Mouse (Mus musculus): ENCODE measurements around the gene Cfap20. TPM values are rescaled to one million over a fixed set of nuclear protein-coding genes. Genes with fewer than 3 reads are reported as not detected.
"Not testable (repeated sequence)": the region's sequence is repeated elsewhere in the genome, so short reads cannot be mapped to it uniquely, and the experiment has no call there.

Cfap20 gene
- polyA plus RNA-seq, 1 experiment from 2014 or later, result 138 TPM

DNA sequence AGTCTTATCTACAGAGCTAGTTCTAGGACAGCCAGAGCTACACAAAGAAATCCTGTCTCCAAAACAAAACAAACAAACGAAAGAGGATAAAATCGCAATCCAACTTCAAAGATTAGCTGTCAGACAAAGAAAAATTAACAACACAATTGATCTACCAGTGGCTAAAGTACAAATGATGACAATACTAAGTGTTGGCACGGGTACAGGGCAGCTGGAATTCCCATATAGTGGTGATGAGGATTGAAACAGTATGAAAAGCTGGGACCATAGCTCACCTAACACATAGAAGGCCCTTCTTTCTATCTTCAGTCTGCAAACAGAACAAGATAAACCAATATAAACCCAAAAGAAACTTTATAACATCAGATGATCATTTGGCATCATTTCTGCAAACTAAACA is 53.1 kb downstream of the Cfap20 start:
- 43% methylated on average over 3 of the region's 3 CpGs for WGBS
- H3K9ac ChIP-seq (replicated peaks; ENCODE audit: low read depth), result no peak overlapping the region
- H3K4me1 ChIP-seq (ENCODE audit: insufficient read depth, low read depth, low read length), result peaks cover 5% of the 10 kb centered on the region; the same call in 1 of the 2 replicates
- H3K27me3 ChIP-seq (replicated peaks; ENCODE audit: insufficient read depth, low read length), result no peaks in the 10 kb centered on the region
- no peak overlapping the region for H3K4me2 ChIP-seq (replicated peaks; ENCODE audit: low read depth, low read length)
- H3K9me3 ChIP-seq (ENCODE audit: low read length), result no peaks in the 10 kb centered on the region
- no peak overlapping the region for H3K4me3 ChIP-seq (ENCODE audit: low read depth, low read length)
- H3K27ac ChIP-seq (ENCODE audit: low read length), result no peak overlapping the region
- TF ChIP-seq CTCF (IDR thresholded peaks at IDR 0.05) (no peak), EP300 (IDR thresholded peaks at IDR 0.05) (no peak)
- ATAC-seq, result no peak
- no peak for DNase-seq (ENCODE audit: low spot score)
- no peaks in the 10 kb centered on the region for H3K36me3 ChIP-seq (ENCODE audit: insufficient read depth, low read length)

DNA sequence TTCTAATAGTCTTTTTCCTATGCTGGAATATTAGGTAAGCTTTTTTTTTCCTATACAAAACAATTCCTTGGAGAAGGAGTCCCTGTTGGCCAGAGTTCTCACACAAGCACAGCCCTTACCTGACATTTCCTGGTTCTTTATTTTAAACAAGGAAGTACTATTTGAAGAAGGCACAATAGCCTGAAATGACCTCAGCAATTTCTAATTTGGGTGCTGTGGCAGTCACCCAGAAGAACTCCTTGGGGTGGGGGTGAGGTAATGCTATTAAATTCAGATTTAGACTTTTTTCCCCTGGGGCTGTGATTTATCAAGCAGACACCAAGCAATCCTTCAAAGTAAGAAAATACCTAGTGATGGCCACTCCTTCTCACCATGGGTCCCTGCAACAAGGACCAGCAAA is 53.7 kb downstream of the Cfap20 start:
- DNase-seq (ENCODE audit: low spot score) (peak; percentile 74), ATAC-seq (no peak)
- Histone ChIP-seq H3K36me3 (ENCODE audit: insufficient read depth, low read length) (no peaks in the 10 kb centered on the region), H3K4me1 (ENCODE audit: insufficient read depth, low read depth, low read length) (peaks cover 5% of the 10 kb centered on the region; the same call in 1 of the 2 replicates), H3K27ac (ENCODE audit: low read length) (no peak overlapping the region), H3K4me3 (ENCODE audit: low read depth, low read length) (no peak overlapping the region), H3K9me3 (ENCODE audit: low read length) (no peaks in the 10 kb centered on the region), H3K27me3 (replicated peaks; ENCODE audit: insufficient read depth, low read length) (no peaks in the 10 kb centered on the region), H3K9ac (replicated peaks; ENCODE audit: low read depth) (no peak overlapping the region), H3K4me2 (replicated peaks; ENCODE audit: low read depth, low read length) (no peak overlapping the region)
- peak; percentile 60 for TF ChIP-seq EP300 (IDR thresholded peaks at IDR 0.05)
- TF ChIP-seq CTCF (IDR thresholded peaks at IDR 0.05), result no peak

DNA sequence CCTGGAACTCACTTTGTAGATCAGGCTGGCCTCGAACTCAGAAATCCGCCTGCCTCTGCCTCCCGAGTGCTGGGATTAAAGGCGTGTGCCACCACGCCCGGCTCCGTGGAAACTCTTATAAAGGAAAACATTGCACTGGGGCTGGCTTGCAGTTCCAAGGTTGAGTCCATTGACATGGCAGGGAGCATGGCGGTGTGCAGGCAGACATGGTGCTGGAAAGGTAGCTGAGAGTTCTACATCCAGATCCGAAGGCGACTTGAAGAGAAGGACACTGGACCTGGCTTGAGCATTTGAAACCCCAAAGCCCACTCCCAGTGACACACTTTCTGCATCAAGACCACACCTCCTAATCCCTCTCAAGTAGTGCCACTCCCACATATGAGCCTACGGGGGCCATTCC is 55.7 kb downstream of the Cfap20 start:
- 92% methylated on average over 11 of the region's 11 CpGs for WGBS
- not testable (repeated sequence) for H3K27ac ChIP-seq (ENCODE audit: low read length); DNase-seq (ENCODE audit: low spot score); H3K27me3 ChIP-seq (replicated peaks; ENCODE audit: insufficient read depth, low read length); H3K9me3 ChIP-seq (ENCODE audit: low read length); H3K9ac ChIP-seq (replicated peaks; ENCODE audit: low read depth); H3K36me3 ChIP-seq (ENCODE audit: insufficient read depth, low read length); ATAC-seq; H3K4me2 ChIP-seq (replicated peaks; ENCODE audit: low read depth, low read length); H3K4me1 ChIP-seq (ENCODE audit: insufficient read depth, low read depth, low read length); H3K4me3 ChIP-seq (ENCODE audit: low read depth, low read length)

DNA sequence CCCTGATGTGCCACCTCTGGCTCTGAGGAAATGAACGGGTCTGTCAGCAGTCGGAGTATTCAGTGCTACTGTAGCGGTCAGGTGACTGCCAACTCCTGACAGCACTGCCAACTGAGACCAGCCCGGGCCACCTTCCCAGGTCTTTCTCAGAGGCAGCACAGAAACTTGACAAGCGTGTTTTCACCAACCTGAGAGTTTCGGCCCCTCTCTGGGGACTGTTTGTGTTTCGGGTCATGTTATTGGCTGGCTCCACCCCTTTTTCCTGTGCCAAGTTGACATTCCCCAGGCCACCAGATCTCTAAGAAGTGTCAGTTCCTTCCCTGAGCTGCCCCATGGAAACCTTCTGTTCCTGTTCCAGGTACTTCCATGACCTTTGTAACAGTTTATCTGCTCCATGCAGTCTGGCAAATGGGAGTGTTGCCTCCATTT is 56.8 kb downstream of the Cfap20 start:
- no peak overlapping the region for H3K9ac ChIP-seq (replicated peaks; ENCODE audit: low read depth)
- H3K4me1 ChIP-seq (ENCODE audit: insufficient read depth, low read depth, low read length), result peaks cover 5% of the 10 kb centered on the region; the same call in 1 of the 2 replicates
- H3K27me3 ChIP-seq (replicated peaks; ENCODE audit: insufficient read depth, low read length), result no peaks in the 10 kb centered on the region
- H3K27ac ChIP-seq (ENCODE audit: low read length), result peak overlapping the region; percentile 84
- H3K9me3 ChIP-seq (ENCODE audit: low read length), result no peaks in the 10 kb centered on the region
- 0 out of 2 replicates have a peak overlapping the region, but pooled peaks have one; percentile 11 for H3K4me2 ChIP-seq (replicated peaks; ENCODE audit: low read depth, low read length)
- H3K36me3 ChIP-seq (ENCODE audit: insufficient read depth, low read length), result no peaks in the 10 kb centered on the region
- TF ChIP-seq CTCF (IDR thresholded peaks at IDR 0.05) (no peak), EP300 (IDR thresholded peaks at IDR 0.05) (peak; percentile 88)
- DNase-seq (ENCODE audit: low spot score), result peak; percentile 93
- H3K4me3 ChIP-seq (ENCODE audit: low read depth, low read length), result no peak overlapping the region
- 11% methylated on average over 7 of the region's 7 CpGs for WGBS
- peak; percentile 92 for ATAC-seq

- Histone ChIP-seq H3K27me3 (replicated peaks; ENCODE audit: insufficient read depth, low read length) (no peaks in the 10 kb centered on the region), H3K27ac (ENCODE audit: low read length) (peak overlapping the region; percentile 84), H3K9ac (replicated peaks; ENCODE audit: low read depth) (no peak overlapping the region), H3K9me3 (ENCODE audit: low read length) (no peaks in the 10 kb centered on the region), H3K36me3 (ENCODE audit: insufficient read depth, low read length) (no peaks in the 10 kb centered on the region), H3K4me1 (ENCODE audit: insufficient read depth, low read depth, low read length) (peaks cover 5% of the 10 kb centered on the region; the same call in 1 of the 2 replicates), H3K4me3 (ENCODE audit: low read depth, low read length) (no peak overlapping the region), H3K4me2 (replicated peaks; ENCODE audit: low read depth, low read length) (no peak overlapping the region)
- 49% methylated on average over 4 of the region's 4 CpGs for WGBS
- ATAC-seq (no peak), DNase-seq (ENCODE audit: low spot score) (no peak)
- no peak for TF ChIP-seq CTCF (IDR thresholded peaks at IDR 0.05)
- TF ChIP-seq EP300 (IDR thresholded peaks at IDR 0.05), result no peak
These were observed 57.6 kb downstream of the Cfap20 start for GRCm38 (mm10) chr8:95377101-95377500.

- no peak overlapping the region for H3K9ac ChIP-seq (replicated peaks; ENCODE audit: low read depth)
- H3K9me3 ChIP-seq (ENCODE audit: low read length), result no peaks in the 10 kb centered on the region
- peaks cover 5% of the 10 kb centered on the region; the same call in 1 of the 2 replicates for H3K4me1 ChIP-seq (ENCODE audit: insufficient read depth, low read depth, low read length)
- 73% methylated on average over 12 of the region's 12 CpGs for WGBS
- H3K36me3 ChIP-seq (ENCODE audit: insufficient read depth, low read length), result no peaks in the 10 kb centered on the region
- DNase-seq (ENCODE audit: low spot score) (no peak), ATAC-seq (no peak)
- H3K27me3 ChIP-seq (replicated peaks; ENCODE audit: insufficient read depth, low read length), result no peaks in the 10 kb centered on the region
- TF ChIP-seq EP300 (IDR thresholded peaks at IDR 0.05) (no peak), CTCF (IDR thresholded peaks at IDR 0.05) (no peak)
- H3K27ac ChIP-seq (ENCODE audit: low read length), result no peak overlapping the region
- no peak overlapping the region for H3K4me3 ChIP-seq (ENCODE audit: low read depth, low read length)
- H3K4me2 ChIP-seq (replicated peaks; ENCODE audit: low read depth, low read length), result no peak overlapping the region
These were observed 58.2 kb downstream of the Cfap20 start for GRCm38 (mm10) chr8:95376309-95376999.

Data from lung, postnatal 0 days (tissue).